Mouse (Mus musculus): ENCODE measurements around the gene Pik3r1. TPM values are rescaled to one million over a fixed set of nuclear protein-coding genes. Genes with fewer than 3 reads are reported as not detected.

Pik3r1 gene
- polyA plus RNA-seq, 1 experiment = 11.4 TPM

- H3K27ac ChIP-seq (ENCODE audit: insufficient read depth, low read depth, low read length) = peak overlapping the region; percentile 38; the same call in 1 of the 2 replicates
- no peak for TF ChIP-seq CTCF (IDR thresholded peaks at IDR 0.05; ENCODE audit: extremely low read depth, insufficient read length, insufficient replicate concordance, low read depth, low read length)
- TF ChIP-seq POLR2A (IDR thresholded peaks at IDR 0.05; ENCODE audit: low read depth, low read length) = no peak
- peaks cover 8% of the 10 kb centered on the region for H3K36me3 ChIP-seq (ENCODE audit: control insufficient read depth, insufficient read depth, low read length)
- H3K4me1 ChIP-seq (ENCODE audit: control insufficient read depth, insufficient read depth, insufficient read length, low read length) = peaks cover 16% of the 10 kb centered on the region; the same call in 1 of the 2 replicates
- WGBS = 73% methylated on average over 4 of the region's 4 CpGs
- H3K4me3 ChIP-seq (ENCODE audit: low read depth, low read length) = no peak overlapping the region
- H3K27me3 ChIP-seq (ENCODE audit: control insufficient read depth, insufficient read depth, low read length) = no peaks in the 10 kb centered on the region
These were observed 38.6 kb downstream of the Pik3r1 start for GRCm38 (mm10) chr13:101729248-101730055.

- H3K4me1 ChIP-seq (ENCODE audit: control insufficient read depth, insufficient read depth, insufficient read length, low read length) = peaks cover 21% of the 10 kb centered on the region; the same call in 1 of the 2 replicates
- TF ChIP-seq POLR2A (IDR thresholded peaks at IDR 0.05; ENCODE audit: low read depth, low read length) (no peak), CTCF (IDR thresholded peaks at IDR 0.05; ENCODE audit: extremely low read depth, insufficient read length, insufficient replicate concordance, low read depth, low read length) (peak; percentile 46; the same call in 1 of the 2 replicates)
- 55% methylated on average over 7 of the region's 7 CpGs for WGBS
- H3K4me3 ChIP-seq (ENCODE audit: low read depth, low read length) = no peak overlapping the region
- H3K27me3 ChIP-seq (ENCODE audit: control insufficient read depth, insufficient read depth, low read length) = no peaks in the 10 kb centered on the region
- H3K36me3 ChIP-seq (ENCODE audit: control insufficient read depth, insufficient read depth, low read length) = peaks cover 8% of the 10 kb centered on the region
- H3K27ac ChIP-seq (ENCODE audit: insufficient read depth, low read depth, low read length) = no peak overlapping the region
These were observed 39.2 kb downstream of the Pik3r1 start for GRCm38 (mm10) chr13:101728816-101729215.

- TF ChIP-seq CTCF (IDR thresholded peaks at IDR 0.05; ENCODE audit: extremely low read depth, insufficient read length, insufficient replicate concordance, low read depth, low read length) (no peak), POLR2A (IDR thresholded peaks at IDR 0.05; ENCODE audit: low read depth, low read length) (no peak)
- no peaks in the 10 kb centered on the region for H3K27me3 ChIP-seq (ENCODE audit: control insufficient read depth, insufficient read depth, low read length)
- no peak overlapping the region for H3K27ac ChIP-seq (ENCODE audit: insufficient read depth, low read depth, low read length)
- H3K4me3 ChIP-seq (ENCODE audit: low read depth, low read length) = no peak overlapping the region
- H3K36me3 ChIP-seq (ENCODE audit: control insufficient read depth, insufficient read depth, low read length) = peaks cover 8% of the 10 kb centered on the region
- 77% methylated on average over 3 of the region's 3 CpGs for WGBS
- peaks cover 21% of the 10 kb centered on the region; the same call in 1 of the 2 replicates for H3K4me1 ChIP-seq (ENCODE audit: control insufficient read depth, insufficient read depth, insufficient read length, low read length)
These were observed 39.7 kb downstream of the Pik3r1 start for GRCm38 (mm10) chr13:101728300-101728699.

GRCm38 (mm10) chr13:101727837-101728236, 40.2 kb downstream of the Pik3r1 start:
- 72% methylated on average over 5 of the region's 5 CpGs for WGBS
- Histone ChIP-seq H3K4me1 (ENCODE audit: control insufficient read depth, insufficient read depth, insufficient read length, low read length) (peaks cover 17% of the 10 kb centered on the region; the same call in 1 of the 2 replicates), H3K4me3 (ENCODE audit: low read depth, low read length) (no peak overlapping the region), H3K36me3 (ENCODE audit: control insufficient read depth, insufficient read depth, low read length) (peaks cover 8% of the 10 kb centered on the region), H3K27me3 (ENCODE audit: control insufficient read depth, insufficient read depth, low read length) (no peaks in the 10 kb centered on the region), H3K27ac (ENCODE audit: insufficient read depth, low read depth, low read length) (no peak overlapping the region)
- TF ChIP-seq CTCF (IDR thresholded peaks at IDR 0.05; ENCODE audit: extremely low read depth, insufficient read length, insufficient replicate concordance, low read depth, low read length) (no peak), POLR2A (IDR thresholded peaks at IDR 0.05; ENCODE audit: low read depth, low read length) (no peak)

GRCm38 (mm10) chr13:101726922-101727321, 41.1 kb downstream of the Pik3r1 start:
- WGBS = 78% methylated on average over 3 of the region's 3 CpGs
- Histone ChIP-seq H3K4me1 (ENCODE audit: control insufficient read depth, insufficient read depth, insufficient read length, low read length) (peaks cover 17% of the 10 kb centered on the region; the same call in 1 of the 2 replicates), H3K27me3 (ENCODE audit: control insufficient read depth, insufficient read depth, low read length) (no peaks in the 10 kb centered on the region), H3K27ac (ENCODE audit: insufficient read depth, low read depth, low read length) (no peak overlapping the region), H3K4me3 (ENCODE audit: low read depth, low read length) (no peak overlapping the region), H3K36me3 (ENCODE audit: control insufficient read depth, insufficient read depth, low read length) (peaks cover 8% of the 10 kb centered on the region)
- TF ChIP-seq POLR2A (IDR thresholded peaks at IDR 0.05; ENCODE audit: low read depth, low read length) (no peak), CTCF (IDR thresholded peaks at IDR 0.05; ENCODE audit: extremely low read depth, insufficient read length, insufficient replicate concordance, low read depth, low read length) (no peak)

GRCm38 (mm10) chr13:101721901-101722595, 46.0 kb downstream of the Pik3r1 start:
- WGBS = 65% methylated on average over 9 of the region's 9 CpGs
- Histone ChIP-seq H3K36me3 (ENCODE audit: control insufficient read depth, insufficient read depth, low read length) (peaks cover 4% of the 10 kb centered on the region), H3K27ac (ENCODE audit: insufficient read depth, low read depth, low read length) (no peak overlapping the region; the same call in 1 of the 2 replicates), H3K4me1 (ENCODE audit: control insufficient read depth, insufficient read depth, insufficient read length, low read length) (peaks cover 18% of the 10 kb centered on the region), H3K27me3 (ENCODE audit: control insufficient read depth, insufficient read depth, low read length) (no peaks in the 10 kb centered on the region), H3K4me3 (ENCODE audit: low read depth, low read length) (no peak overlapping the region)
- TF ChIP-seq CTCF (IDR thresholded peaks at IDR 0.05; ENCODE audit: extremely low read depth, insufficient read length, insufficient replicate concordance, low read depth, low read length) = no peak
- TF ChIP-seq POLR2A (IDR thresholded peaks at IDR 0.05; ENCODE audit: low read depth, low read length) = no peak

GRCm38 (mm10) chr13:101721154-101721553, 46.9 kb downstream of the Pik3r1 start:
- no peaks in the 10 kb centered on the region; the same call in none of the 2 replicates for H3K36me3 ChIP-seq (ENCODE audit: control insufficient read depth, insufficient read depth, low read length)
- H3K27ac ChIP-seq (ENCODE audit: insufficient read depth, low read depth, low read length) = no peak overlapping the region
- H3K27me3 ChIP-seq (ENCODE audit: control insufficient read depth, insufficient read depth, low read length) = no peaks in the 10 kb centered on the region
- TF ChIP-seq CTCF (IDR thresholded peaks at IDR 0.05; ENCODE audit: extremely low read depth, insufficient read length, insufficient replicate concordance, low read depth, low read length) (no peak), POLR2A (IDR thresholded peaks at IDR 0.05; ENCODE audit: low read depth, low read length) (no peak)
- WGBS = 52% methylated on average over 2 of the region's 2 CpGs
- peaks cover 18% of the 10 kb centered on the region for H3K4me1 ChIP-seq (ENCODE audit: control insufficient read depth, insufficient read depth, insufficient read length, low read length)
- H3K4me3 ChIP-seq (ENCODE audit: low read depth, low read length) = no peak overlapping the region

Measured in small intestine, adult 2 months (tissue).